Mouse (Mus musculus): ENCODE data around the gene AI464131. TPM values are rescaled to one million over a fixed set of nuclear protein-coding genes. Genes with fewer than 3 reads are reported as not detected.
"Not testable (repeated sequence)": the region's sequence is repeated elsewhere in the genome, so short reads cannot be mapped to it uniquely, and the experiment has no call there.

The AI464131 gene
- polyA plus RNA-seq, 1 experiment from 2014 or later: 9.0 TPM

- Histone ChIP-seq H3K27me3 (no peaks in the 10 kb centered on the region), H3K36me3 (0 out of 2 replicates have a peak, but pooled peaks cover 5% of the 10 kb centered on the region), H3K4me3 (replicated peaks) (peak overlapping the region; percentile 76), H3K27ac (peak overlapping the region; percentile 70), H3K4me1 (peaks cover 20% of the 10 kb centered on the region), H3K9me3 (replicated peaks) (no peaks in the 10 kb centered on the region), H3K4me2 (peak overlapping the region; percentile 60), H3K9ac (peak overlapping the region; percentile 79)
- ATAC-seq (replicated peaks; ENCODE audit: low FRiP score): no peak
- WGBS: 3% methylated on average over 17 of the region's 17 CpGs
Measured at GRCm38 (mm10) chr4:41465287-41465665, 37.6 kb downstream of the AI464131 start.

GRCm38 (mm10) chr4:41464345-41465286 is 38.3 kb downstream of the AI464131 start, which contains the start of the genes Kif24 and Nudt2:
Gene Kif24 (minus strand): TSS chr4:41464887.
Gene Nudt2 (plus strand): TSS chr4:41465151.
- Histone ChIP-seq H3K4me2 (peak within 1 kb of the TSS; percentile 64), H3K36me3 (0 out of 2 replicates have a peak, but pooled peaks cover 5% of the 10 kb centered on the region), H3K27ac (peak within 1 kb of the TSS; percentile 86), H3K9ac (peak within 1 kb of the TSS; percentile 79), H3K9me3 (replicated peaks) (no peaks in the 10 kb centered on the region), H3K4me3 (replicated peaks) (peak within 1 kb of the TSS; percentile 76), H3K27me3 (no peaks in the 10 kb centered on the region), H3K4me1 (peaks cover 20% of the 10 kb centered on the region)
- under 1% methylated on average over 70 of the region's 70 CpGs for WGBS
- peak; percentile 98 for ATAC-seq (replicated peaks; ENCODE audit: low FRiP score)

GRCm38 (mm10) chr4:41463051-41463738 is 39.7 kb downstream of the AI464131 start:
- not testable (repeated sequence) for H3K9ac ChIP-seq; H3K27ac ChIP-seq; H3K36me3 ChIP-seq; H3K27me3 ChIP-seq; H3K9me3 ChIP-seq (replicated peaks); ATAC-seq (replicated peaks; ENCODE audit: low FRiP score)
- 77% methylated on average over 3 of the region's 3 CpGs for WGBS
- Histone ChIP-seq H3K4me1 (peaks cover 18% of the 10 kb centered on the region), H3K4me2 (peak overlapping the region; percentile 64), H3K4me3 (replicated peaks) (peak overlapping the region; percentile 76)

GRCm38 (mm10) chr4:41460690-41461089 is 42.2 kb downstream of the AI464131 start:
- 93% methylated on average over 1 of the region's 1 CpGs for WGBS
- H3K36me3 ChIP-seq: 0 out of 2 replicates have a peak, but pooled peaks cover 5% of the 10 kb centered on the region
- no peak overlapping the region for H3K4me3 ChIP-seq (replicated peaks)
- H3K4me1 ChIP-seq: peaks cover 15% of the 10 kb centered on the region
- H3K4me2 ChIP-seq: no peak overlapping the region
- no peak overlapping the region for H3K27ac ChIP-seq
- no peak for ATAC-seq (replicated peaks; ENCODE audit: low FRiP score)
- H3K9me3 ChIP-seq (replicated peaks): no peaks in the 10 kb centered on the region
- no peaks in the 10 kb centered on the region for H3K27me3 ChIP-seq
- H3K9ac ChIP-seq: no peak overlapping the region

GRCm38 (mm10) chr4:41447595-41447994 is 55.3 kb downstream of the AI464131 start:
- H3K9me3 ChIP-seq (replicated peaks): no peaks in the 10 kb centered on the region

More at GRCm38 (mm10) chr4:41447595-41447994, 55.3 kb downstream of the AI464131 start:
- H3K4me1 ChIP-seq: no peaks in the 10 kb centered on the region
- no peak for ATAC-seq (replicated peaks; ENCODE audit: low FRiP score)
- H3K4me3 ChIP-seq (replicated peaks): no peak overlapping the region
- H3K27me3 ChIP-seq: no peaks in the 10 kb centered on the region
- no peak overlapping the region for H3K9ac ChIP-seq
- no peak overlapping the region for H3K4me2 ChIP-seq
- no peak overlapping the region for H3K27ac ChIP-seq
- peaks cover 14% of the 10 kb centered on the region; the same call in 1 of the 2 replicates for H3K36me3 ChIP-seq
- 95% methylated on average over 3 of the region's 3 CpGs for WGBS

Other genes starting within 250 kb of the AI464131 start
- 66.8 and 68.5 TPM in 2 replicates for gene Ubap2, start 227.9 kb downstream of the AI464131 start, polyA plus RNA-seq (2015; fragmentation: Nextera tagmentation; extraction: Ambion mirVana)
- gene Dcaf12, start 188.2 kb downstream of the AI464131 start, polyA plus RNA-seq (2015; fragmentation: Nextera tagmentation; extraction: Ambion mirVana): 65.7 and 67.9 TPM in 2 replicates
- gene Ubap1, start 154.1 kb downstream of the AI464131 start, polyA plus RNA-seq (2015; fragmentation: Nextera tagmentation; extraction: Ambion mirVana): 62.3 and 63.0 TPM in 2 replicates
- gene Kif24, start 38.2 kb downstream of the AI464131 start, polyA plus RNA-seq (2015; fragmentation: Nextera tagmentation; extraction: Ambion mirVana): 7.9 and 8.7 TPM in 2 replicates
- 56.0 and 56.8 TPM in 2 replicates for gene Nudt2, start 37.9 kb downstream of the AI464131 start, polyA plus RNA-seq (2015; fragmentation: Nextera tagmentation; extraction: Ambion mirVana)
- gene 1110017D15Rik, start 14.3 kb upstream of the AI464131 start, polyA plus RNA-seq (2015; fragmentation: Nextera tagmentation; extraction: Ambion mirVana): 0.55 TPM in 1 of 2 replicates, not detected in the other
- gene Fam219a, start 66.5 kb upstream of the AI464131 start, polyA plus RNA-seq (2015; fragmentation: Nextera tagmentation; extraction: Ambion mirVana): 1.9 and 2.8 TPM in 2 replicates
- 1.6 and 1.7 TPM in 2 replicates for gene Dnaic1, start 66.7 kb upstream of the AI464131 start, polyA plus RNA-seq (2015; fragmentation: Nextera tagmentation; extraction: Ambion mirVana)
- 19.1 and 22.6 TPM in 2 replicates for gene Enho, start 137.2 kb upstream of the AI464131 start, polyA plus RNA-seq (2015; fragmentation: Nextera tagmentation; extraction: Ambion mirVana)
- gene Cntfr, start 194.0 kb upstream of the AI464131 start, polyA plus RNA-seq (2015; fragmentation: Nextera tagmentation; extraction: Ambion mirVana): 19.8 and 22.1 TPM in 2 replicates
- 137 and 157 TPM in 2 replicates for gene Il11ra1, start 196.9 kb upstream of the AI464131 start, polyA plus RNA-seq (2015; fragmentation: Nextera tagmentation; extraction: Ambion mirVana)
- gene Rpp25l, start 210.5 kb upstream of the AI464131 start, polyA plus RNA-seq (2015; fragmentation: Nextera tagmentation; extraction: Ambion mirVana): 76.2 and 83.6 TPM in 2 replicates
- 128 and 132 TPM in 2 replicates for gene Dctn3, start 220.1 kb upstream of the AI464131 start, polyA plus RNA-seq (2015; fragmentation: Nextera tagmentation; extraction: Ambion mirVana)
- gene Arid3c, start 228.1 kb upstream of the AI464131 start, polyA plus RNA-seq (2015; fragmentation: Nextera tagmentation; extraction: Ambion mirVana): 0.12 and 0.17 TPM in 2 replicates